Mouse (Mus musculus) bone marrow, adult 2 months (tissue): ENCODE results near the gene Antxr2.

Source experiments
- CTCF ChIP-seq: fragments of 200-500 bp; IDR thresholded peaks from 2 replicates; pipeline ENCODE4 v1.5.1; 2011; ENCODE audit warnings: low read length, control low read depth; ENCODE audit not compliant: control insufficient read depth, insufficient read depth
- POLR2A ChIP-seq: fragments of 200-500 bp; IDR thresholded peaks from 2 replicates; pipeline ENCODE4 v1.6.1; 2011; ENCODE audit warnings: low read depth, mild to moderate bottlenecking, control low read depth, low read length, borderline replicate concordance; ENCODE audit not compliant: control insufficient read depth

- TF ChIP-seq CTCF, result no peak
- no peak for TF ChIP-seq POLR2A
These were observed 63.8 kb downstream of the Antxr2 start for GRCm38 (mm10) chr5:97967044-97967443.
